Mouse (Mus musculus) limb, embryonic 14.5 days (tissue): ENCODE measurements around the gene E130308A19Rik. TPM values are rescaled to one million over a fixed set of nuclear protein-coding genes. Genes with fewer than 3 reads are reported as not detected.

Experiments used
- ATAC-seq: fragments of 200-750 bp; cut with Nextera tagmentation; 2 replicates; pipeline ENCODE4 v1.8.0; 2017; ENCODE audit warnings: low read depth, moderate number of reproducible peaks, moderate TSS enrichment; ENCODE audit not compliant: low FRiP score
- DNase-seq: peaks from one replicate; pipeline ENCODE4 v3.0.0-alpha.2; 2015; ENCODE audit warnings: low spot score
- H3K27ac ChIP-seq: fragments of 300-500 bp; sonication (generic); replicated peaks from 2 replicates; pipeline ENCODE4 v1.5.1; 2014; ENCODE audit warnings: low read depth, mild to moderate bottlenecking, low read length, moderate library complexity, mixed read lengths
- H3K27me3 ChIP-seq: fragments of 300-500 bp; sonication (generic); 2 replicates; pipeline ENCODE4 v1.6.1; 2014; ENCODE audit warnings: low read length, mixed read lengths; ENCODE audit not compliant: control insufficient read depth, insufficient read depth
- H3K36me3 ChIP-seq: fragments of 300-500 bp; sonication (generic); 2 replicates; pipeline ENCODE4 v1.6.1; 2014; ENCODE audit warnings: mild to moderate bottlenecking, low read length, moderate library complexity, mixed read lengths; ENCODE audit not compliant: control insufficient read depth, insufficient read depth
- H3K4me1 ChIP-seq: fragments of 300-500 bp; sonication (generic); 2 replicates; pipeline ENCODE4 v1.6.1; 2014; ENCODE audit warnings: antibody characterized with exemption, low read length, mixed read lengths; ENCODE audit not compliant: control insufficient read depth, insufficient read depth
- H3K4me2 ChIP-seq: fragments of 300-500 bp; sonication (generic); replicated peaks from 2 replicates; pipeline ENCODE4 v1.6.1; 2014; ENCODE audit warnings: low read depth, mild to moderate bottlenecking, low read length, moderate library complexity; ENCODE audit not compliant: severe bottlenecking
- H3K4me3 ChIP-seq: fragments of 300-500 bp; sonication (generic); replicated peaks from 2 replicates; pipeline ENCODE4 v1.5.1; 2014; ENCODE audit warnings: low read length
- H3K9ac ChIP-seq: fragments of 300-500 bp; sonication (generic); 2 replicates; pipeline ENCODE4 v1.6.1; 2014; ENCODE audit warnings: mild to moderate bottlenecking, low read depth, low read length, moderate library complexity; ENCODE audit not compliant: severe bottlenecking
- H3K9me3 ChIP-seq: fragments of 300-500 bp; sonication (generic); 2 replicates; pipeline ENCODE4 v1.6.1; 2016; ENCODE audit warnings: low read length; ENCODE audit not compliant: control insufficient read depth
- POLR2A ChIP-seq: fragments of 200-500 bp; IDR thresholded peaks from 2 replicates; pipeline ENCODE4 v1.8.0; 2012; ENCODE audit warnings: inconsistent platforms, mild to moderate bottlenecking, moderate library complexity, borderline replicate concordance; ENCODE audit not compliant: insufficient read depth, insufficient read length; ENCODE audit errors: extremely low read depth
- WGBS: fragments of 180-500 bp; shearing (Covaris S2); extraction: QIAGEN DNeasy Blood & Tissue Kit; methylation state at CpG from one replicate; pipeline ENCODE4 v1.1.7; 2014; 5-methylcytosine and 5-hydroxymethylcytosine counted together
- polyA plus RNA-seq, 2 experiments: library from polyadenylated mRNA; depleted of rRNA in 1 of 2; stranded (reverse) in 1 of 2; unstranded in 1 of 2; fragments of >200 nt; fragmentation: Nextera tagmentation in 1 of 2; extraction: Ambion mirVana in 1 of 2; gene quantifications; 2 replicates each; pipeline versions ENCODE4 v1.2.1 to v1.2.3; 2012 to 2014

E130308A19Rik gene
- polyA plus RNA-seq, 2 experiments, result 7.6 to 17.6 TPM

- no peak overlapping the region for H3K27ac ChIP-seq
- no peak overlapping the region for H3K9ac ChIP-seq
- 85% methylated on average over 5 of the region's 5 CpGs for WGBS
- DNase-seq, result no peak
- H3K27me3 ChIP-seq, result no peaks in the 10 kb centered on the region
- no peaks in the 10 kb centered on the region for H3K4me1 ChIP-seq
- no peak for ATAC-seq
- H3K4me2 ChIP-seq, result no peak overlapping the region
- H3K36me3 ChIP-seq, result no peaks in the 10 kb centered on the region
- H3K9me3 ChIP-seq, result no peaks in the 10 kb centered on the region
- H3K4me3 ChIP-seq, result no peak overlapping the region
- no peak for TF ChIP-seq POLR2A
These were observed 6.3 kb upstream of the E130308A19Rik start for GRCm38 (mm10) chr4:59619611-59620245.

GRCm38 (mm10) chr4:59625676-59625997, 374 bp upstream of the E130308A19Rik start:
- Histone ChIP-seq H3K4me2 (peak overlapping the region; percentile 77), H3K27ac (peak overlapping the region; percentile 55; the same call in 1 of the 2 replicates), H3K27me3 (no peaks in the 10 kb centered on the region), H3K4me3 (peak overlapping the region; percentile 97), H3K4me1 (no peaks in the 10 kb centered on the region), H3K9me3 (no peaks in the 10 kb centered on the region), H3K9ac (peak overlapping the region; percentile 84), H3K36me3 (no peaks in the 10 kb centered on the region)
- TF ChIP-seq POLR2A, result no peak
- DNase-seq (no peak), ATAC-seq (peak; percentile 65; the same call in 1 of the 2 replicates)
- 1% methylated on average over 17 of the region's 18 CpGs for WGBS

- Histone ChIP-seq H3K4me1 (no peaks in the 10 kb centered on the region), H3K4me2 (no peak overlapping the region), H3K27me3 (no peaks in the 10 kb centered on the region)
These were observed 2.2 kb downstream of the E130308A19Rik start for GRCm38 (mm10) chr4:59628255-59628654.

GRCm38 (mm10) chr4:59629076-59629874, 3.3 kb downstream of the E130308A19Rik start:
- H3K9ac ChIP-seq, result no peak overlapping the region
- DNase-seq (no peak), ATAC-seq (no peak)
- WGBS, result 19% methylated on average over 7 of the region's 7 CpGs
- no peak overlapping the region for H3K27ac ChIP-seq
- H3K27me3 ChIP-seq, result no peaks in the 10 kb centered on the region
- H3K9me3 ChIP-seq, result no peaks in the 10 kb centered on the region
- H3K4me3 ChIP-seq, result no peak overlapping the region
- TF ChIP-seq POLR2A, result no peak
- no peaks in the 10 kb centered on the region for H3K4me1 ChIP-seq
- no peaks in the 10 kb centered on the region for H3K36me3 ChIP-seq
- H3K4me2 ChIP-seq, result no peak overlapping the region

More at GRCm38 (mm10) chr4:59628255-59628654, 2.2 kb downstream of the E130308A19Rik start:
- 67% methylated on average over 4 of the region's 4 CpGs for WGBS
- no peak overlapping the region for H3K9ac ChIP-seq
- no peak for ATAC-seq
- no peaks in the 10 kb centered on the region for H3K9me3 ChIP-seq
- no peak overlapping the region for H3K27ac ChIP-seq
- H3K4me3 ChIP-seq, result no peak overlapping the region
- no peak for TF ChIP-seq POLR2A
- no peaks in the 10 kb centered on the region for H3K36me3 ChIP-seq
- no peak for DNase-seq

- H3K4me2 ChIP-seq, result no peak overlapping the region
- no peaks in the 10 kb centered on the region for H3K4me1 ChIP-seq
- H3K36me3 ChIP-seq, result no peaks in the 10 kb centered on the region
- H3K27me3 ChIP-seq, result no peaks in the 10 kb centered on the region
- no peak overlapping the region for H3K4me3 ChIP-seq
- H3K9ac ChIP-seq, result no peak overlapping the region
- no peak for TF ChIP-seq POLR2A
- WGBS, result 56% methylated on average over 9 of the region's 9 CpGs
- DNase-seq (no peak), ATAC-seq (no peak)
- no peaks in the 10 kb centered on the region for H3K9me3 ChIP-seq
- no peak overlapping the region for H3K27ac ChIP-seq
These were observed 4.1 kb downstream of the E130308A19Rik start for GRCm38 (mm10) chr4:59630122-59630521.
